Mouse (Mus musculus): ENCODE results near the gene Ago4.

Gene Ago4

DNA sequence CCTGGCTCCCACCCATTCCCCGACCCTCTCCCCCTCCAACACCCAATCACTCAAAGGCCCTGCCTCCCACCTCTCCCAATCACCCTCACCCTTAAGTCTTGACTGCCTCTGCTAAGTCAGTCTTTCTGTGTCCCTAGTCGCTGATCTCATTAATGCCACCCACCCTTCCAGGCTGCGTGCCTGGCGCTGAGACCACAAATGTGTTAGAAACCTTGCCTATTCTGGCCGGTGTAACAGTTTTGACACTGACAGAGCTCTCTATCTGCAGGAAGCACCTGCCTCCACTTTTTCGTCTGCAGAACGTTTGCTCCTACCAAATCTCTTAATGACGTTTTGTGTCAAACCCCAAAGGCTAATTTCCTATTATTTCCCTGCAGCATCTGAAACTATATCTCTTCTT lies 64.3 kb downstream of the Ago4 start:
- no peak for DNase-seq (ENCODE audit: low read depth, low spot score)

DNA sequence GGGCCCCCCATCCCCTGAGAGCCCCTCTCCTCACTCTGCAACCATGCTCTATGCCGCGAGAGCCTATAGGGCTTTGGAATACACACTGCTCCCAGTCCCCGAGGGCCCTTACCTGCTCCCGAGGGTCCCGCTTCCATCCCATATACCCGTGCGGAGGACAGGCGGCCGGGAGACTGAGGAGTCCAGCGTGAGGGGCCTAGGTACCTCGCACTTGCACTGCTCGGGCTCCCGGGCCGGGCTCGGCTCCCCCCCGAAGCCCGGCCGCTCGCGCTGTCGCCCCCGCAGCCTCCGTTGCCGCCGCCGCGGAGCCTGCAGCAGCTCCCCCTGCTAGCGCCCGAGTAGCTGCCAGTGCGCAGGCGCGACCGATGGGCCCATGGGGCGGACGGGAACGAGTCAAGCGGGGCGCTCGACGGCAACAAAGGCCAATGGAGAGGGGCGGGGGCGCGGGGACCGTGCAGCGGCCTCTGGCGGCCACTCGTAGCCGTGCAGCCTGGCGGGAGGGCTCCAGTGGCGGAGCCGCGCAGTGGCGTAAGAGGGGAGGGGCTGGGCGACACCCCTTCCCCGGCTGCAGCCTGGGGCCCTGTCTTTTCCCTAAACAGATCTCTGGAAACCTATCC lies 64.9 kb downstream of the Ago4 start, which contains the start of gene Ago1:
Gene Ago1 (minus strand): TSS at position 299 of the 617 bp plus-strand sequence.
- DNase-seq (ENCODE audit: low read depth, low spot score) = peak; percentile 83

DNA sequence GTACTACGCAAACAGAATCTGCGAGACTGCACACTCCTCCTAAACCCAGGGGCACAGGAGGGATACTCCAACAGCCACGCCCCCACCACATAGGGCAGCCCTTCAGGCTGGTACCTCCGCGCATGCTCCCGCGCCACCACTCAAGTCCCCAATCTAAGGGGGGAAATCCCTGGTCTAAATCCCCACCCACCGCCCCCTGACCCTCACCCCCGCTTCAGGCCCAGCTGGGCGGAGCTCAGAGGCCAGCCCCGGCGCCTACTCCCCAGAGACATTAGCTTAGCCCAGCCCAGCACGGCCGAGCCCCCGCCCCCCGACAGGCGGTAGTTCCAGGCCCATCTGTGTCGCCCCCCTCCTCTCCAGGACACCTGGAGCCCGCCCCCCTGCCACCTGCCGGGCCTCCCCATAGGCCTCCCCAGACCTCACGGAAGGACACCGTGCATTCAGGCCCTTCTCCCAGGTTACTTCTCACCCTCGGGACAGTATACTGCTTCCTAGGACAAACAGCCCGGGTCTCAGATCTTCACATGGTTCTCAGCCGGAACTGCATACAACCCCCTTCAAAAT lies 65.5 kb downstream of the Ago4 start:
- peak; percentile 82 for DNase-seq (ENCODE audit: low read depth, low spot score)

DNA sequence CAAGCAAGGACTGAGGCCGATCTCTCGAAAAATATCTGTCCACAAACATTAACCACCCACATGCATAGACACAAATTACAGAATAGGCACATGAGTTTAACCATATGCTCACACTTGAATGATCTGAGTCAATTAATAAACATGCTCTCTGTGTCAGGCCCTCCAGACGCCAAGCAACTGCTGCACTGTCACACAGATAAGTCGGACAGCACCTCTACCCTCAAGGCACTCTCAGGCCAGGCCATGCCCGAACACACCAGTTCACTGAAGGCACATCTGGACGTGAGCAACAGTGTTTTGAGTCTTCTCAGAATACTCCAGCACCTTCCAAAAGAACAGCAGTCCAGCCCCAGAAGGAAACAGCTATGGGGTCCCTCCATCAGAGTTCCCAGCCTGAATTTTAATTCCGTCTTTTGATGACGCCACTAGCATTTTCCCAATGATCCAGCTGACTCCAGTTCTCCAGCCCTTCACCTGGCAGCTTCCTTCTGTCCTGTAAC lies 67.0 kb downstream of the Ago4 start:
- no peak for DNase-seq (ENCODE audit: low read depth, low spot score)

DNA sequence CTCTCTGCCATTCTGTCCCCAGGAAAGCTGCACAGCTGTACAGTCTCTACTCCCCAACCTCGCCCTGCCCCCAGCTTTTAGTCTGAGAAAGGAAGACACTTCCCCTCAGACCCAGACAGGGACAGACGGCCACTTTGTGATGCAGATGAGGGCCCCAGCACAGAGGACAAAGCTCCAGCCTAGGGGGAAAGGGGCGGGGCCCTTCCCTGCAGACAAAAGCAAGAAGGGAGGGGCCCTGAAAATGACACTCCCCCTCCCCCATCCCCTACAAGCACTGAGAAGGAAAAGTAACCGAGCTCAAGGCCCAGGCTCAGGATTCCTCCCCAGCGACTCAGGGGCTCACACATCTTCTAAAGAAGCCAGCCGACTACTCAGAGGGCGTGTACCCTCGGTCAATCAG lies 67.4 kb downstream of the Ago4 start:
- DNase-seq (ENCODE audit: low read depth, low spot score) = peak; percentile 95

DNA sequence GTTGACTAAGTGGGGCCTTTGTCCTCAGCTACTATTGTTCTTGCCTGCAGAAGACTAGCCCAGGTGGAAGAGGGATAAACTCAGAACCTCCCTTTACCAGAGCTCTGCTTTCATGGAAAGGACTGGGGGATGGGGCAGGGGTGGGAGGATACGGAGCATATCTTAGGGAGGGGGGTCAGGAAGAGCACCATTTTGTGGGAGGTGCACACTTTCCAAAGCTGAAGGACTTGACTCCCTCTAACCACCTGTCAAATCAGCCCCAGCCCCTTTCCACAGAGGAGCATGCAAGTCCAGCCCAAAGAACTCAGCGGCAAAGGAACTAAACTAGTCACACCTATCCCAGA lies 68.4 kb downstream of the Ago4 start:
- peak; percentile 34 for DNase-seq (ENCODE audit: low read depth, low spot score)

DNA sequence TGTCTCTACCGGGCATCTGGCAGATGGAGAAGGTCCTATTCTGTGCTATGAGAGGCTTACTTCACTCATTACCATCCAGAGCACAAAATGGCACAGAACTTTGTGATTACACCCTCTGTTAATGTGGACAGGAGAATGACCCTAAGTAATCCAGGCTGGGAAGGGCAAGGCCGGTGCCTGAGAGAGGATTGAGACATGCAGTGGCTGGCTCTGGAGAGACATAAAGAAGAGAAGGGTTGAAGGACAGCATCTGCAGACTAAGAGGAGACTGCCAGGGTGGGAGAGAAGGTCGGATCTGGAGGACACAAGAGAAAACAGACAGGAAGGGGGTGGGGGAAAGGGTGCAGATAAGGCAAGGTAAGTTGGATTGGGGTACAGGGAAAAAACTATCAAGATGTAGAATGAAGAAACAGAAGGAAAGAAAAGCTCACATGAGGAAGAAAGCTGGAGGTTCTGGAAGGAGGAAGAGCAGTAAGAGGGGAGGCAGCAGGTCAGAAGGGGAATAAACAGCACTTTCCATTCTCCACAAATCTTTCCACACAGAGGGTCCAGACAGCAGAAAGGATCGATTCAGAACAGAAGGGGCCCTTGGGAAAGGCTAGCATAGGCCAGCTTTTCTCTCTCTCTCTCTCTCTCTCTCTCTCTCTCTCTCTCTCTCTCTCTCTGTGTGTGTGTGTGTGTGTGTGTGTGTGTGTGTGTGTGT lies 68.9 kb downstream of the Ago4 start:
- DNase-seq (ENCODE audit: low read depth, low spot score) = no peak

DNA sequence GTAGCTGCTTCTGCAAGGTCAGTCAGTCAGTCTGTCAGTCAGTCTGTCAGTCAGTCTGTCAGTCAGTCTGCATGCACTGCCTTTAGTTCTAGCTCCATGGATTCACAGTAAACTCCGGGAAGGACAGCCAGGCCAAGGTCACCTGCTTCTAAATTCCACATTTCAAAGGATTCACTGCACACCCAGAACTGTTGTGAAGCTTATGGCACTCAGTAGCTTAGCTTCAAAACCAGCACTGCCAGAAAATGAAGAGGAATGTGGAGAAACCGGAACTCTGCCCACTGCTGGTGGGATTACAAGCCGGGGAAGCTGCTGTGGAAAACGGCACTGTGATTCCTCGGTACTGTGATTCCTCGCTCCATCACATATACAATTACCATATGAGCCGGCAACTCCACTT lies 77.8 kb downstream of the Ago4 start:
- DNase-seq (ENCODE audit: low read depth, low spot score) = no peak

DNA sequence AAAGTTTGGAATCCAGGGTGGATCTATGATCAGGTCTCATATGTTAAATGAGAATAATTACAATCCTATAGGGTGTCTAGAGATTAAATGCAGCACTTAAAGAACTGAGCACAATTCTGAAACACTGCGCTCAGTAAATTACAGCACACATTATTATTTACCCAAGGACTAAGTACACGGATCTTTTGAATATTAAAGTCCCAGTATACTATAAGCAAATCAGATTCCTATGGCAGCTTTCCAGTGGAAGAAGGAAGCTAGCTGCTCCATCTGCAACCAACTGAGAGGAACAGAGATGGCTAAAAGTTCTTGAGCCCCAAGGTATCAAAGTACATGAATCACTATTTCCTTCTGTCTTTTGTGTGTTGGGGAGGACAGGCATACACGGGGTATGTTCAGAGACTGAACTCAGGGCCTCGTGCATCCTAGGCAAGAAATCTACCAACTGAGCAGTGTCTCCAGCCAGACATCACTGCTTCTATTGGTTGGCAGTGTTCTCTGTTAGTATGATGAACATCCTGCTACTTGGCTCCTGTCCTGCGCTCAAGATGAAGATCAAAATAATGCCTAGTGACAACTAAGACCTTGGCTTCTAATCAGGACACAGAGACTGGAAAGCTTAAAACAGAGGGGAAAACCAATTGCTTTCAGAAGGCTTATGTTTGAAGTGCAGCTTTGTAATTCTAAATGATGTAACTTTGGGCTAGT lies 78.6 kb downstream of the Ago4 start:
- no peak for DNase-seq (ENCODE audit: low read depth, low spot score)

DNA sequence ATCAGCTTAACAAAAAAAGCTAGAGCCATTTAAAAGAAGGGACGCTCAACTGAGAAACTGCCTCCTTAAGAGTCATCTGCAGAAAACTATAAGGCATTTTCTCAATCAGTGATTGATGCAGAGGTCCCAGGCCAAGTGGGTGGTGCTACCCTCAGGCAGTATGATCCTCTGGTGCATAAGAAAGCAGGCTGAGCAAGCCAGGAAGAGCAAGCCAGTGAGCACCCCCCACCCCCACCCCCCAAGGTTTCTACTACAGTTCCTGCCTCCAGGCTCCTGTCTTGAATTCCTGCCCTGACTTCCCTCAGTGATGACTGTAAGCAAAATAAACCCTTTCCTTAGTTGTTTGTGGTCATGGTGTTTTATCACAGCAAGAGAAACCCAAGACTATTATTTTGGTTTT lies 83.0 kb downstream of the Ago4 start:
- DNase-seq (ENCODE audit: low read depth, low spot score) = no peak

DNA sequence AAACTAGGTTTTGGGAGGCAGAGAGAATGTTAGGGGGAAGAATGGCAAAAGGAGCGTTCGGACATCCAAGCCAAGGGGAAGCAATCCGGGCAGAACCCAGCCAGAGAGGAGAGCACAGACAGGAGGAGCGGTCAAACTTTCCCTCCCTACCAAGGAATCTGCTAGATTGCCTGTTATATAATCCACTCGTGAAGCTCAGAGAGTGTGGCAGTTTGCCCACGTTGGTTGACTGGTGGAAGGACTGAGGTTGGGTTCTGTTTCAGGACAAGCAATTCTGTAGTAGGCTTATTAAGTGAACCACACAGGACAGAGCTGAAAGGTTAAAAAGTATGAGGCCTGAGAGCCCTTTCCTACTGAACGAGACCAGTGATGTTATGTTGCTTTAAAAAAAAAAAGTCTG lies 86.1 kb downstream of the Ago4 start:
- DNase-seq (ENCODE audit: low read depth, low spot score) = no peak

DNA sequence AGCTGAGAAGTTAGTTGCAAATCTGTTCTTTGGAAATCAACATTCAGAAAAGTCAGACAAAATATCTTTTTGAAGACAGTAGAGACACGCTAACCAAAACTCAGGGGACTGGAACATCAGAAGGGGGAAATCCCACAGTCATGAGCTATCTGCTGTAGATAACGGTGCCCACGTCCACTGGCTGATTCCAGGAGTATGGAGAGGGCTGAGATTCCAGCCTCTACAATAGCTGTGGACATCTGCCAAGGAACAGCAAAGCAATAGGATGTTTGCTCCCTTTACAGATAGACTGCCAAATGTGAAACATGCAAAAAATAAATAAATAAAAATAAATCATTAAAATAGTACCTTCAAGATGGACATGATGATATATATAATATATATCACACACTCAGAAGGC lies 88.7 kb downstream of the Ago4 start:
- no peak for DNase-seq (ENCODE audit: low read depth, low spot score)

Measured in WW6 (cell line).